Mouse (Mus musculus): ENCODE measurements around the gene Cask.

GRCm38 (mm10) chrX:13469160-13470116 lies 381.7 kb downstream of the Cask start:
- no peak for TF ChIP-seq CTCF (conservative IDR thresholded peaks at IDR 0.05; ENCODE audit: low read length)
- no peak for TF ChIP-seq NANOG (IDR thresholded peaks at IDR 0.05; ENCODE audit: borderline replicate concordance, low read length)
- no peak for TF ChIP-seq POU5F1 (IDR thresholded peaks at IDR 0.05; ENCODE audit: borderline replicate concordance, low read length)
